Mouse (Mus musculus) T-cell, adult 2 months (primary cell): ENCODE measurements around the gene Dld.

Experiments used
- DNase-seq: peaks from one replicate; pipeline ENCODE4 v3.0.0; 2022; ENCODE audit warnings: low spot score

Dld gene

DNA sequence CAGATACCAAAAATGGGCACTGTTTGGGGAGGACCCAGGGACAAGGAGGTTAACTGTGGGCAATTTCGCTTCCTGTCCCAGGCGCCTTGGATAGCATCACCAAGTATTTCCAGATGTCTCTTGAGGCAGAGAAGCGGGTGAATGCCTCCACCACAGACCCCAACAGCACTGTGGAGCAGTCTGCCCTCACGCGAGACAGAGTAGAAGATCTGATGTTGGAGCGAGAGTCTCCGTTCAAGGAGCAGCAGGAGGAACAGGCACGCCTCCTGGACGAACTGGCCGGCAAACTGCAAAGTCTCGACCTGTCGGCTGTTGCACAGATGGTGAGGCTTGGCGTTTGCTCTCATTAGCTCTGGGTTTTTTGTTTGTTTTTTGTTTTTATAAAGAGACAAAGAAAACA lies 30.4 kb downstream of the Dld start:
- DNase-seq = no peak

DNA sequence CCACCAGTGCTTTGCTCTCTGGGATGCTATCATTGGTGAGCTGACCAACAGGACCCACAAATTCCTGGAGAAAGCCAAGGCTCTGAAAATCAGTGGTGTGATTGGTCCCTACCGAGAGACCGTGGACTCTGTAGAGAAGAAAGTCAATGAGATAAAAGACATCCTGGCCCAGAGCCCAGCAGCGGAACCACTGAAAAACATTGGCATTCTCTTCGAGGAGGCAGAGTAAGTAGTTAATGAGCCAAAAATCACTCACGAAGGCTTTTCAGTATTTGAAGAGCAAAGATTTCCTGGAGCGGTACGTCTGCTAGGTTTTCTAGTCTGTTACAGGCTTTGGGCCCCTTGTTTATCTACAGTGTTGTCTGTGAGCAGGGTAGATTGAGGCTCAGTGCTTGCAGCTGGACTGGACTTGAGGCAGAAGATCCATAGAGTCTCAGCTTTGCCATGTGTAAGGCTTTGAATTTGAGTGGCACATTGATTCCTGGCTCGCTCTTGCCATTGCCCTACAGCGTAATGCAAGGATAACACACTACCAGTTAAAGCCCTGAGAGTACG lies 32.8 kb downstream of the Dld start:
- DNase-seq = no peak

DNA sequence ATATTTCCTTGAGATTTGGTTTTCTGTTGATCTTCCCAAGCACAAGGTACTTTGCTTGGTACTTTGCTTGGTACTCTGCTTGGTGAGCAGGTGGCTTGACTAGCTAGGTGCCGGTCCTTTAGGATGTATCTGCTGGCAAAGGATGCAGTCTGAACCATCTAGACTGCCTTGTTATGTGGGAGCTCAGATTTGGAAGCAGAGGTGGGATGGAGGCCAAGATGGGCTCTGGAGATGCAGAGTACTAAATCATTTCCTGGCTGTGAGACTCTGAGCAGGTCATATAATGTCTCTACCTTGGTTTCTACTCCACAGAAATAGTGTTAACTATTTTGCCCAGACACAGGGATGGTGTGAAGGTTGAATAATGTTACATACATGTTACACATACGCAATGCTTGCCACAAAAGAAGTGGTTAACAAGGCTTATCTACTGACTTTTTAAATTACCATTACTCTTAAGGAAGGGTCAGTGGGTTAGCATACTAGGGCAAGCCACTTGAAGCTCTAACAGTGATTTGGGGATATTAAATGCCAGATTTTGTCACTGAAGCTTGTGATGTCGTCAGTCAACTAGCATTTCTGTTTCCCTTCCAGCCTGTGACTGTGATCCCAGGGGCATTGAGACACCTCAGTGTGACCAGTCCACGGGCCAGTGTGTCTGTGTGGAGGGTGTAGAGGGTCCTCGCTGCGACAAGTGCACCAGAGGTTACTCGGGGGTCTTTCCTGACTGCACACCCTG lies 33.4 kb downstream of the Dld start:
- no peak for DNase-seq

DNA sequence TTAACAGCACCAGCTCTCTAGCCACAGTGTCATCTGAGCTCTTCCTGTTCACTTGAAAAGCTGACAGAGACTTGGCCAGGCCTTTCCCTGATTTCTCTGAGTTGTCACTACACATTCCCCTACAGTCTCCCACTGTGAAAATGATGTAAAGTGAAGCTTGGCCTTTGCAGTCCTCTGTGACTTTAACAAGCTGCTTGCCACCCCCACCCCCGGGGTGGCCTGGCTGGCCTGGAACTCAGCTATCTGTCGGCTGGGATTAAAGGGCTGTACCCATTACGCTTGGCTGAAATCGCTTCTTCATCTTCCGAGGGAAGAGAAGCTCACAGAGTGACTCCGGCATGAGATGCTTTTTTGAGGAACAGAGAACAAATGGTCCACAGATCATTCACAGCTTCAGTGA lies 35.3 kb downstream of the Dld start:
- DNase-seq = no peak

DNA sequence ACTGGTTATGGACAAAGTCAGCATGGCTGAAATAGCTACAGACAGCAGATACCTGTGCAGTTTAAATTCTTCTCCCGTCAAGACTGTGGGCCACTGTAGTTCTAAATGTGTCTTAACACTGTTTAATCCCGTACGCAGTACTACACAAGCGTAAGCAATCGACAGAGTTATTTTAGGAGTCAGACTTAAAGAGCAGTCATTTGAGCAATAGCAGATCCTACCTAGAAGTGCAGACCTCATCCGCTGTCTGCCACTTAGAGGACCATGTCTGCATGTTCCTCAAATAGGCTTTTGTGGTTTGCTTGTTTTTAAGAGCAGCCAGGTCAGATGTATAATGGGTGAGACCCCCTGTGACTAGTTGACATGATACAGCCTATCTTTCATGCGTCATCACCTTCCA lies 36.9 kb downstream of the Dld start:
- no peak for DNase-seq

DNA sequence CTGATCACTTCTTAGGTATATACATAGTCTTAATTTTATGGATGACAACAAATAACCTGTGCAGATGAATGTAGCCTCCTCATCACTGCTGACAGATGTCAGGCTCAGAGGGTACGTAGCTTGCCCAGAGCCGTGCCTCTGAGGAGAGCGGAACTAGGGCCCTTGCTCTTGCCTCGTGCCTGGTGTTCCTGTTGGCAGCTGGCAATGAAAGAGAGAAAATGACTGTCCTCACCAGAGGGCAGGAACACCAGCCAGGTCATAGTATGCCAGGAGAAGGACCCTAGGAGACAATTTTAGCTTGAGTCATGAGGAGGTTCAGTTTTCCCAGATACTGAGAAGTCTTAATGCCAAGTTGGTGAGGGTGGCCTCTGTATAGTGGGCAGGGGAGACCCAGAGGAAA lies 38.1 kb downstream of the Dld start:
- DNase-seq = no peak

DNA sequence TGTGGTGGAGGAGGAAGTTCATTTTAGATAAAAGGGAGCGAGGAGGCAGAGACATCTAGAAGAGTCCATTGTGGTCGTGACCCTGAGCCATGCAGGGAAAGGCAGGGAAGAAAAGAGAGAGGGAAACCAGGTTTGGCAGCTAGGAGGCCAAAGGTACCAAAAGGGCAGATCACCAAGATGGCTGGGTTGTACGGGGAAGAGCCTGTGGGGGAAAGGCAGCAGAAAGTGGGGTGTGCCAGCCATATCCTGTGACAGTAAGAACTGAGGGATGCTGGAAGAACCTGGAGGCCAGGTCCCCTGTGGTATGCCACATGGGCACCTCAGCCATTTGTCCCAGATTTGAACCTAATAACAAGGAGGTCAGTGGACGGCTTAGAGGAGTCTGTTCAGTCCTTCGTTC lies 39.0 kb downstream of the Dld start:
- DNase-seq = no peak

DNA sequence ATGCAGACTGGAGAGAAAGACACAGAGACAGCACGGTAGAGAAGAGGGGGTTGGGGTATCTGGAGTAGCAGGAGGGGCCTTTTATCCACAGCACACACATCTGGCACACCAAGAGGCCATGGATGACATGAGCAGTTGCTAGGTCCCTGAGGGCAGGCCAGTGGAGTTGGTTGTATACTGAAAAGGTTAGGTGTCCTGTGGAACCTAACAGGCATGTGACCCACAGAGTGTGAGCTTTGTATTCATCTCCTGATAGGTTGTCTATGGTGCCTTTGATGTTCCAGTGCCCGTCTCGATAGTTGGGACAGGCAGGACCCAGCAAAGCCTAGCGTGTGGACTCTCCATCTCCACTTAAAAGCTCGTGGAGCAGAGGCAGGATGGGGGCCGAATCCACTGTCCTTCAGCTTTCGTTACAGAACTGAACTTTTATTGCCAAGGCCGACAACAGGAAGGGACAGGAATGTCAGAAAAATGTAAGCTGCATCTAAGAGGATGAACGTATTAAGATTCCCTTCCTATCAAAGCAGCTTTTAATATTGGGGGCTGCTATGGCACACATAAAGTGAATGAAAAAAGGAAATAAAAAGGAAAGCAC lies 39.5 kb downstream of the Dld start:
- no peak for DNase-seq

DNA sequence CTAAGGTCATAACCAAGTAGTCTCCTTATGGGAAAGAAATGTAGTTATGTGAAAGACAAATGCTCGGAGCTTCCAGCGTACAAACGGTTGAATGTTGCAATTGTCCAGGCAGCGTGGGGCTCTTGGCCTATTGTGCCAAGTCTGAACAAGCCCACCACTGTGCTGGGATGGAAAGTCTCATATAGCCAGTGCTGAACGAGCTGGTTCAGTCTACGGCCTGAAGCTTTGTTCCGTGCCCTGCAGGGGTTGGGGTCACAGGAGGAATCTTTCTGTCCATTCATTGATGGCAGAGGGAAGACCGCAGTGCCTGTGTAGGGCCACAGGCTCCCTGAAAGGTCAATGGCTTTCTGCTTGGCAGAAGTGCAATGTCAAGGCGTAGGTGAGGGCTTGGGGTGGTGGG lies 40.6 kb downstream of the Dld start:
- DNase-seq = no peak

DNA sequence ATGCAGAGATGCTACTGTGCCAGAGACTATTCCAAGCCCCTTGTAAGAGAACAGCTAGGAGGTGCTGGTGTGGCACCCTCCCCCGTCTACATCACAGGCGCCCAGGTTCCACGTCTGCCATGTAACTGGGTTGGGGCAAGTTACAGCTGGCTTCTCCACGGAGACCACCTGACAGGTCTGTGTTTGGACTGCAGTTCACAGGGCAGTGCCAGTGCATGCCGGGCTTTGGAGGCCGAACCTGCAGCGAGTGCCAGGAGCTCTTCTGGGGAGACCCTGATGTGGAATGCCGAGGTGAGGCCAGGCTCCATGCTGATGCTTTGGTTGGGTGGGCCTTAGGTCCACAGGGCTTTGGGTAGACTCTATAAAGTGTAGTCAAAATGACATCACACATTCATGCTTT lies 43.5 kb downstream of the Dld start:
- DNase-seq = no peak

DNA sequence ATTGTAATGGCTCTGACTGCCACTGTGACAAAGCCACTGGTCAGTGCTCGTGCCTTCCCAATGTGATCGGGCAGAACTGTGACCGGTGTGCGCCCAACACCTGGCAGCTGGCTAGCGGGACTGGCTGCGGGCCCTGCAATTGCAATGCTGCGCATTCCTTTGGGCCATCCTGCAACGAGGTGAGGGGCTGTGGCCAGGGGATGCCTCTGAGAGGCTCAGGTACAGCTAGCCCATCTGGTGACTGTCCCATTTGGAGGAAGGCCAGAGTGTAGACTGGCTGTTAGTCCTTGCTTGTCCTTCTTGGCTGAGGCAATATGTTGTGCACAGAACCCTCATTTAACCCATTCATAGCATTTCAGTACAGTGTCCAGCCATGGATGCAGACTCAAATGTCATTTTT lies 44.2 kb downstream of the Dld start:
- no peak for DNase-seq

DNA sequence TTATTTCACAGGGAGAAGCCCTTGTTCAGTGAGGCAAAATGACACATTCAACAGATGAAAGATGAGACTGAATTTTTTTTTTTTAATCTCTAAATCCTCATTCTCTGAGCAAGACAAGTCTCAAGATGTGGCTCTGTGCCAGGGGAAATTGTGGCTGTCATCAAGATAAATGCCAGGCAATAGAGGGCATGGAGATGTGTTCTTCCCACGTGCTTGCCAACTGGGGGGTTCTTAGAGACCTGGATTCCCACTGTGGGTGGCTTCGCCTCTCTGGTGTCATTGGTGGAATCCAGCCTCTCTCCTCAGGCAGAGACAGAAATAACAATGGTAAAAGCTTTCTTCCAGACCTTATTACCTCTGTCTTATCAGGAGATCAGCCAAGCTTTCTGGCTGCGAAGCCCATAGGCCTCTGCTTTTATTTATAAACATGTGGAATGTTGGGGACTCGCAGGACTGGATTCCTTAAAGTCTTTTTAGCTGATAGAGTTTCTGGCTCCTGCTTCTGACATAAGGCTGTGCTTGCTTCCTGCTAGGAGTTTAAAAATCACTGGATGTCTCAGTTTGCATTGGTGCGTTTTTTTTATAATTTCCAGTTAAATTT lies 45.1 kb downstream of the Dld start:
- no peak for DNase-seq

DNA sequence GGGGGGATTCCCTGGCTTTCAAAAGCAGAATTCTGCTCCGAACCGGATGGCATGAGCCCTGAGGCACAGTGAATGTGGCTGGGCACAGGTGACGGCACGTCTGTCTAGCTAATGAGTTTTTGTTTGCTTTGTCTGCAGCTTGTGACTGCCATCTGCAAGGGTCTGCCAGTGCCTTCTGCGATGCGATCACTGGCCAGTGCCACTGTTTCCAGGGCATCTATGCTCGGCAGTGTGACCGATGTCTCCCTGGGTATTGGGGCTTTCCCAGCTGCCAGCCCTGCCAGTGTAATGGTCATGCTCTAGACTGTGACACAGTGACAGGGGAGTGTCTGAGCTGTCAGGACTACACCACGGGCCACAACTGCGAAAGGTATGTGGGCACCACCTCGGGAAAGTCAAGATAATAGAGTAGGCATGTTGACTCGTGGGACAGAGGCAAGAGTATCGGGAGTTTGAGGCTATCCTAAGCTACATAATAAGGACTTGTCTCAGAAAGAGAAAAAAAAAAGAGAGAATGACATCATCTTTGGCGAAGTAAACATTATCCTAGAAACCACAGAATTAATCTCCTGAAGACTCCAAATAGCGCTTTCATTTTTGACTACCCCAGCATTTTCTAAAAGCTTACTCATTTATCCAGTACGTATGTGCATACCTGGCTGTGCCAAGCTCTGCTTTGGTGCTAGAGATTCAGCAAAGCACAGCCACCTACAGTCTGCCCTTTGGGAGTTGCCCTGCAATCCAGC lies 48.3 kb downstream of the Dld start:
- no peak for DNase-seq

DNA sequence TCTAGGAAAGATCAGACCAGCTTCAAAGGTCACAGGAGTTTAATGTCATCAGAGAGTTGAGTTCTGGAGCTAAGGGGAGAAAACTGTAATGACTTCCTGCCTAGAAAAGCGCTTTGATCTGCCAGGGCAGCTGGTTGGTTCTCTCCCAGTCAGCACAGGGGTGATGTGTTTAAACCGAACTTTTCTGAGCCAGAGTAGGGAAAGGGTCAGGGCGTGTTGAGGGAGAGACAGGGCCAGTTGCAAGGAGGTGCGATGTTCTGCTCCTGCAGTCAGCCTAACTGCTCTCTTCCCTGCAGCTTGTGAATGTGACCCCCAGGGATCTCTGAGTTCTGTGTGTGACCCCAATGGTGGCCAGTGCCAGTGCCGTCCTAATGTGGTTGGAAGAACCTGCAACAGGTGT lies 49.0 kb downstream of the Dld start:
- no peak for DNase-seq

DNA sequence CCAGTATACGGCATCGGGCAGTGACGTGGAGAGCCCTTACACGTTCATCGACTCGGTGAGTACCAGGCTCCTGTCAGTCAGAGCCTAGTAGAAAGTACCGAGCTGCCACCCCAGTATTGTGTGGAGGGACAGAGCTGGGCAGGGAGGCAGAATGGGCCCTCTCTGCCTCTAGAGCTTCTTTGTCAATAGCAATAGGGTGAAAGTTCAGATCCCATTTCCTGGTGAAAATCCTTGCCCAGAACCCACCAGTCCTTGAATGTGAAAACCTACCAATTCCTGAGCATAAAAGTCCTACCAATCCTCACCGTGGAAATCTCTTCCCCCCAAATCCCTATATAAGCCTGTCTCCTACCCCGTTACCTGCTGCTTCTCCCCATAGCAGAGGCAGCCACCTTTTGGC lies 51.0 kb downstream of the Dld start:
- DNase-seq = no peak

DNA sequence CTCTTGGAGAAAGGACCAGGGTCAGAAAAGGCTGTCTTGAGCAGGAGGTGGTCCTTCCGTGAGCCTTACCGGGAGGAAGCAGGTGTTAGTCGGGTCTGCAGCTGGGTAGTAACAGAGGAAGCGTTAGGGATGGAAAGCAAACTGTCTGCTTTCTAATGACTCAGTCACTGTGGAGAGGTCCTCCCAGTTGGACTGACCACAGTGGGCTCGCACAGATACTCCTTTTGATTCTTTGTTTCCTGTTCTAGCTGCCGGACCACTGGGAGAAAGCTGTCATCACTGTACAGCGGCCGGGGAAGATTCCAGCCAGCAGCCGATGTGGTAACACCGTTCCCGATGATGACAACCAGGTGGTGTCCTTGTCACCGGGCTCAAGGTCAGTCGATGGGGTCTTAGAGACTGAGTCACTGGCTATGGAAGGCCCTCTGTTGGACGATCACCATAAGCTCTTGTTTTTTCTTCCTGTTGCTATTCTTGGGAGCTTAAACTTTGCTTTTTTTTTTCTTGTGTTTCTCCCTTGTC lies 51.5 kb downstream of the Dld start:
- no peak for DNase-seq

DNA sequence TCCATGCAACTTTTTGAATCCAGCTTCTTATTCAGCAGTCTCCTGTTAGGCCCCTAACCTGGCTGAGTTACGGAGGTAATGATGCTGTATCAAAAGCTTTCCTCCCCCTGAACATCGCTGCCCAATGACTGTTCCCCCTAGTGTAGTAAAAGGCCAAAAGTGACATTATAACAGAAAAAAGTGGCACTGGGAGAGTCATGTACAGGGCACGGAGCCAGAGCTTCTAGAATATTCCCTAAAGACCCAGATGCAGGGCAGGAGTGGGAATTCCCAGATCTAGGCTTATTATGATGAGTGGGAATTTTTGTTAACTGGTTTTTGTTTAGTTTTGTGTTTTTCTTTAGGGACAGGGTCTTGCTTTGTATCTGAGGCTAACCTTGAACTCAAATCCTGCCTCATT lies 52.1 kb downstream of the Dld start:
- DNase-seq = no peak

DNA sequence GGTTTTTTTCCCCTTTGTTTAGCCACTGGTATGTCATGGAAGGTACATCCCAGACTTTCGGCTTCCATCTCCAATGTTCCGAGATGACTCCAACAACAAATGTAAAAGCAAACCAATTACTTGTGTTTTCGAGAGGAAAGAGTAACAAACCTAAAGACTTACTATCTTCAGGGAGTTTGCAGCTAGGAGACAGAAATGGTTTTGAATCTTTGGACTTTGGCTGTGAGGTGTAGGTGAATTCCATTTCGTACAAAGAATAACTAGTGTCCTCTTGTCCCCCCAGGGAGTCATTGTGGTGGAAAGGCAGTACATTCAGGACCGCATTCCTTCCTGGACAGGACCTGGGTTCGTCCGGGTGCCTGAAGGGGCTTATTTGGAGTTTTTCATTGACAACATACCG lies 52.7 kb downstream of the Dld start:
- no peak for DNase-seq

DNA sequence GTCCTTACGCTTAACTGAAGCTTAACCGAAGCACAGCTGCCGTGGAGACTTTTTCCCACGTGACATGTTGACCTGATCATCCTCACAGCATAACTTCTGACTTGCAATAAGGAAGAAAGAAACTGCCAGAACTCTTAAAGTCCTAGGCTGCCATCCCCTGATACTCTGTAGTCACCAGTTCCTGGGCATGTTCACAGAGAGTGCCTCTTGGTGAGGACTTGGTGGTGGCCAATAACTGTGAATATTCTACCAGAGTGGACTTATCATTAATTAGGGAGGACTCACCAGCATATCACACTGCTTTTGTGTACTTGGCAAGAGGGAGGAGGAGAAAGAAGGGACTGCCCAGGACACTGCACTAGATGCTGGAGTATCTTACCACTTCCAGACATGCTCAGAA lies 53.1 kb downstream of the Dld start:
- no peak for DNase-seq

DNA sequence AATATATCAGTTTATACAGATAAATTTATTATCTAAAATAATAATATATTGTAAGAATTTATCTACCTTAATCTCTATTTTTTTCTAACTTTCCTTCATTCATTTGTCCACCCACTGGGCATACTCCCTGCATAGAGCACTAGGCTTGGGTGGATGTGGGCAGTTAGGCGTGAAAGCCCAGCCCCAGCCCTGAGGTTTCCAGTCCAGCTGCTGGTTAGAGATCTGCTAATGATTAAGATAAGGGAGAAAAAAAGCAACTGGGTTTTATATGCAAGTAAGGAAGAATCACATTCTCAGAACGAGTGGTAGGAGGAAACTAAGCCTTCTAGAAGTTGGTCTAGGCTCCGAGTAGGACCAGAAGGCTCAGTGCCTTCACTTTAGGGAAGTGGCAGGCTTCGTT lies 55.2 kb downstream of the Dld start:
- no peak for DNase-seq

DNA sequence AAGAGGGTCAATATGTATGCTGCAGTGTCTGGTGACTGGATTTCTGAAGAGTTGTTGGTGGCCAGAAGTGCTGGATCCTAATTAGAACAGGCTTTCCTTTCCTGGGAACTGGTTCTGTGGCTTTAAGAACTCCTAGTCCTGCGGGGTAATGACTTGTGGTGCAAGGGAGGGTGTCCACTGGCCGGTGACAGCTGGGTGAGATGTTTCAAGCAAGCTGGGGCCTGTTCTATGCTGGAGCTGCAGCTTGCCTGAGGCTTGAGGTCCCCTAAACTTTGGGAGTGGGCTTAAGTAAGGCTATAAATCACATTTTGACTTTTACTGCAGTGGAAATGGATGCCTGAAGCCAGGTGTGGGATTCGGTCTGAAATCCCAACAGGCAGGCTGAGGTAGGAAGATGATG lies 55.7 kb downstream of the Dld start:
- DNase-seq = no peak

DNA sequence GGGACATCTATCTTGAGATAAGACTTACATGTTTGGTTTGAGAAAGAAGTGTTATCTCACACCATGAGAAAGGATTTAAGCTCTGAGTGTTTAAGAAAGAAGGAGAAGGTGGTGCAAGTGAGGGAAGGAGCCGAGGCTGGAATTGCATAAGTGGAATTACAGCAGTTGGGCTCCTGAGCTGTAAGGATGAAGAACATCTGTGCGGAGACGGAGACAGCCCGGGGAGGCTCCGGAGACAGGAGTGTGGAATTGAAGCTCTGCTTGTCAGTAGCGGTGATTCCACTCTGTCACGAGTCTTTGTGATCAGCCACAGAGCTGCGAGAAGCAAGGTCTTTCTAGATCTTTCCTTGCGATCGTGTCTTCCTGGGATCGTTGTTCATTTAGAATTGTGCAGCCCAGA lies 56.3 kb downstream of the Dld start:
- DNase-seq = no peak

DNA sequence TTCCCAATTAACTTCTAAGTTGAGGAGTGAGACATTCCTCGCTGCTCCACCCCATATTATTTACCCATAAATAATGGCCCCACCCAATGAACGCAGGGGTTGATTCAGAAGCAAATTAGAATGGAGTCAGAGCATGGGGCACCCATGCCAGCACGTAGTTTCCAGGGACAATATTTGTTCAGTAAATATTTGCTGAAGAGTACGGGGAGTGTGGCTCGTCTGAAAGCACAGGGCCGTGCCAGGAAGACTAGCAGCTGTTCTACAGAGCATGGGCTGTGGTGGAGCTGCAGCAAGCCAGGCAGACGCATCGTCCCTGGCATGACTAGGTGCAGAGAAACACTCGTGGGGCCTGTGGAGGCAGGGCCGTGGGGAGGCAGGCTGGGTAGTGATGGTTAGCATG lies 56.7 kb downstream of the Dld start:
- DNase-seq = no peak
